Mouse (Mus musculus) lung, embryonic 15.5 days (tissue): ENCODE data around the gene Ret. TPM values are rescaled to one million over a fixed set of nuclear protein-coding genes. Genes with fewer than 3 reads are reported as not detected.

Source experiments
- polyA plus RNA-seq: library from polyadenylated mRNA; unstranded; fragments of >200 nt; fragmentation: Nextera tagmentation; extraction: Ambion mirVana; gene quantifications from 2 replicates; pipeline ENCODE4 v1.2.1, GENCODE M21; 2015

Gene Ret
- polyA plus RNA-seq, 1 experiment from 2014 or later, result 2.6 TPM

Other genes with a start within 250 kb of the Ret start
- 3.0 and 4.4 TPM in 2 replicates for gene Rasgef1a, start 186.3 kb downstream of the Ret start, polyA plus RNA-seq
- 20.8 and 21.1 TPM in 2 replicates for gene Csgalnact2, start 58.6 kb downstream of the Ret start, polyA plus RNA-seq
- 35.2 and 36.8 TPM in 2 replicates for gene Bms1, start 221.8 kb upstream of the Ret start, polyA plus RNA-seq